Mouse (Mus musculus): ENCODE results near the gene Nfatc4. TPM values are rescaled to one million over a fixed set of nuclear protein-coding genes. Genes with fewer than 3 reads are reported as not detected.

The Nfatc4 gene
- polyA plus RNA-seq, 1 experiment from 2014 or later = 35.8 TPM

DNA sequence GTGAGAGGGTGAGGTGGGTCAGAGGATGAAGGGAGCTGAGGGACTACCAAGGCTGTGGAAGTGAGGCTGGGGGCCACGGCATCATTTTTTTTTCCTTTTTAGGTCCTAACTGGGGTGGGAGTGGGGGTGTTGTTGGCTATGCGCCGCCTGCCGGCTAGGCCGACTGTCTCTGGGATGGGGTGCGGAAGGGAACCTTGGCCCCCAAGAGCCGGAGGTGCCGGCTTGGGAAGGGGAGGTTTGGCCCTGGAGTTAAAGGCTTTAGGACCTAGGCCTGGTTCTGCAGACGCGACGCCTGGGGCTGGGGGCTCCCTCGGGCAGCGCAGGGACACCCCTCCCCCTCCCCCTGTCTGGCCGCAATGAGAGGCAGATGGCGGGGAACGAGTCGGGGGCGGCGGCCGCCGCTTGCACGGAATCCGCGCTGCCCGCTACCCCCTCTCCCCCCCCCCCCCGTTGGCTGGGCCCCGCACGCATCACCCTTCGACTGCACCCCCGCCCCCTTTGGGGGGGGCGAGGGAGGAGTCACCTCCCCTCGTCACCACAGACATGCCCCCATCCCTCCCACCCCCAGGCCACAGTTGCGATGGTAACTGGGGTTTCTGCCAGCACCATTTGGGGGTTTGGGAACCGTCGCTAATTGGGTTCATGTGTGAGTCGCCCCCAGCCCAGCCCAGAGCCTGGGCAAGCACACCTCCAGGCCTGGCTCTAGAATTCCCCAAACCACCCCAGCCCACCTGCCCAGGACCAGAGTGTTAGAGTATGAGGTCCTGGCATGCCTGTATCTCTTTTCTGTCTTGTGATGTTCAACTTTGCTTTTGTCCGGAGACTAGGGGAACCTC lies 2.5 kb downstream of the Nfatc4 start:
- Histone ChIP-seq H3K36me3 (peaks cover 19% of the 10 kb centered on the region), H3K9me3 (no peaks in the 10 kb centered on the region), H3K4me3 (peak overlapping the region; percentile 75), H3K4me1 (peaks cover 62% of the 10 kb centered on the region), H3K27ac (peak overlapping the region; percentile 94), H3K27me3 (ENCODE audit: insufficient read depth, poor library complexity, severe bottlenecking) (peaks cover 33% of the 10 kb centered on the region)
- DNase-seq (ENCODE audit: low spot score) = no peak
- WGBS = under 1% methylated on average over 19 of the region's 37 CpGs

DNA sequence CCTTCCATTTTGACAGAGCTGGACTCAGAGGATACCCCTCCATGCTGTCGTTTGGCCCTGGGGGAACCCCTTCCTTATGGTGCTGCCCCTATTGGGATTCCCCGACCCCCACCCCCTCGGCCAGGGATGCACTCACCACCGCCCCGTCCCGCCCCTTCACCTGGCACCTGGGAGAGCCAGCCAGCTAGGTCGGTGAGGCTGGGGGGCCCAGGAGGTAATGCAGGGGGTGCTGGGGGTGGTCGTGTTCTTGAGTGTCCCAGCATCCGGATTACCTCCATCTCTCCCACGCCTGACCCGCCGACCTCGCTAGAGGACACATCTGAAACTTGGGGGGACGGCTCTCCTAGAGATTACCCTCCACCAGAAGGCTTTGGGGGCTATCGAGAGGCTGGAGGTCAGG lies 3.2 kb downstream of the Nfatc4 start:
- 2% methylated on average over 15 of the region's 15 CpGs for WGBS
- H3K4me3 ChIP-seq = peak overlapping the region; percentile 75
- no peaks in the 10 kb centered on the region for H3K9me3 ChIP-seq
- H3K36me3 ChIP-seq = peaks cover 26% of the 10 kb centered on the region
- H3K4me1 ChIP-seq = peaks cover 62% of the 10 kb centered on the region
- H3K27me3 ChIP-seq (ENCODE audit: insufficient read depth, poor library complexity, severe bottlenecking) = peaks cover 34% of the 10 kb centered on the region
- peak overlapping the region; percentile 94 for H3K27ac ChIP-seq
- DNase-seq (ENCODE audit: low spot score) = no peak

GRCm38 (mm10) chr14:55826551-55827340 lies 3.8 kb downstream of the Nfatc4 start:
- peaks cover 34% of the 10 kb centered on the region for H3K27me3 ChIP-seq (ENCODE audit: insufficient read depth, poor library complexity, severe bottlenecking)
- H3K4me1 ChIP-seq = peaks cover 62% of the 10 kb centered on the region
- peak overlapping the region; percentile 94 for H3K27ac ChIP-seq
- 12% methylated on average over 41 of the region's 41 CpGs for WGBS
- DNase-seq (ENCODE audit: low spot score) = no peak
- peak overlapping the region; percentile 75 for H3K4me3 ChIP-seq
- peaks cover 29% of the 10 kb centered on the region for H3K36me3 ChIP-seq
- no peaks in the 10 kb centered on the region for H3K9me3 ChIP-seq

GRCm38 (mm10) chr14:55828716-55829263 lies 5.8 kb downstream of the Nfatc4 start:
- 0 out of 2 replicates have a peak overlapping the region, but pooled peaks have one; percentile 5 for H3K4me3 ChIP-seq
- H3K27ac ChIP-seq = peak overlapping the region; percentile 52; the same call in 1 of the 2 replicates
- H3K9me3 ChIP-seq = no peaks in the 10 kb centered on the region
- H3K27me3 ChIP-seq (ENCODE audit: insufficient read depth, poor library complexity, severe bottlenecking) = peaks cover 41% of the 10 kb centered on the region
- 41% methylated on average over 3 of the region's 3 CpGs for WGBS
- no peak for DNase-seq (ENCODE audit: low spot score)
- H3K4me1 ChIP-seq = peaks cover 59% of the 10 kb centered on the region
- H3K36me3 ChIP-seq = peaks cover 36% of the 10 kb centered on the region

GRCm38 (mm10) chr14:55829854-55830253 lies 6.9 kb downstream of the Nfatc4 start:
- no peaks in the 10 kb centered on the region for H3K9me3 ChIP-seq
- no peak overlapping the region for H3K4me3 ChIP-seq
- no peak overlapping the region for H3K27ac ChIP-seq
- H3K27me3 ChIP-seq (ENCODE audit: insufficient read depth, poor library complexity, severe bottlenecking) = peaks cover 41% of the 10 kb centered on the region
- H3K36me3 ChIP-seq = peaks cover 34% of the 10 kb centered on the region
- peaks cover 55% of the 10 kb centered on the region for H3K4me1 ChIP-seq
- DNase-seq (ENCODE audit: low spot score) = no peak
- WGBS = 88% methylated on average over 16 of the region's 16 CpGs

- Histone ChIP-seq H3K27ac (no peak overlapping the region), H3K27me3 (ENCODE audit: insufficient read depth, poor library complexity, severe bottlenecking) (peaks cover 41% of the 10 kb centered on the region), H3K9me3 (no peaks in the 10 kb centered on the region), H3K36me3 (peaks cover 34% of the 10 kb centered on the region), H3K4me1 (peaks cover 55% of the 10 kb centered on the region), H3K4me3 (no peak overlapping the region)
- WGBS = 80% methylated on average over 4 of the region's 4 CpGs
- DNase-seq (ENCODE audit: low spot score) = no peak
Measured at GRCm38 (mm10) chr14:55830331-55830730, 7.4 kb downstream of the Nfatc4 start.

DNA sequence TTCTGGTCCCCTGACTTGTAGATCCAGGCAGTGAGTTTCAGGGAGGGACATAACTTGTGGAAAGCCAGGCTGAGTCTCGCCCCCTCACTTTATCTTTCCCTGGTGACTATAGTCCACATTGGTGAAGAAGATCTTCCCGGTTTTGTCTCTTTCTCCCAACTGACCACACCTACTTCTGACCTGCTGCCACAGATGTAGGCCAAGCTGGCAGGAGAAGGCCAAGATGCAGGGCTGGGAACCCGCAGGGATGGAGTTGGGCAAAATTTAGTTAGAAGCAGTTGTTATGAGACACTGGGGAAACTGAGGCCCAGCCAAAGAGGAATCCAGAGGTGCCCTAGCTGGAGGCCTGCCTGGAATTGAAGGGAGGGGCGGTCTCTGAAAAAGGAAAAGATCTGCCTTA lies 10.2 kb downstream of the Nfatc4 start:
- H3K27me3 ChIP-seq (ENCODE audit: insufficient read depth, poor library complexity, severe bottlenecking) = peaks cover 13% of the 10 kb centered on the region; the same call in 1 of the 2 replicates
- H3K4me1 ChIP-seq = peaks cover 38% of the 10 kb centered on the region
- no peak overlapping the region for H3K4me3 ChIP-seq
- no peaks in the 10 kb centered on the region for H3K9me3 ChIP-seq
- peaks cover 34% of the 10 kb centered on the region for H3K36me3 ChIP-seq
- WGBS = 77% methylated on average over 4 of the region's 4 CpGs
- DNase-seq (ENCODE audit: low spot score) = no peak
- no peak overlapping the region for H3K27ac ChIP-seq

- Histone ChIP-seq H3K9me3 (no peaks in the 10 kb centered on the region), H3K4me1 (peaks cover 22% of the 10 kb centered on the region), H3K4me3 (0 out of 2 replicates have a peak overlapping the region, but pooled peaks have one; percentile 1), H3K36me3 (peaks cover 21% of the 10 kb centered on the region), H3K27ac (0 out of 2 replicates have a peak overlapping the region, but pooled peaks have one; percentile 10), H3K27me3 (ENCODE audit: insufficient read depth, poor library complexity, severe bottlenecking) (peaks cover 12% of the 10 kb centered on the region; the same call in 1 of the 2 replicates)
- 75% methylated on average over 5 of the region's 5 CpGs for WGBS
- no peak for DNase-seq (ENCODE audit: low spot score)
Measured at GRCm38 (mm10) chr14:55834808-55835533, 12.0 kb downstream of the Nfatc4 start.

DNA sequence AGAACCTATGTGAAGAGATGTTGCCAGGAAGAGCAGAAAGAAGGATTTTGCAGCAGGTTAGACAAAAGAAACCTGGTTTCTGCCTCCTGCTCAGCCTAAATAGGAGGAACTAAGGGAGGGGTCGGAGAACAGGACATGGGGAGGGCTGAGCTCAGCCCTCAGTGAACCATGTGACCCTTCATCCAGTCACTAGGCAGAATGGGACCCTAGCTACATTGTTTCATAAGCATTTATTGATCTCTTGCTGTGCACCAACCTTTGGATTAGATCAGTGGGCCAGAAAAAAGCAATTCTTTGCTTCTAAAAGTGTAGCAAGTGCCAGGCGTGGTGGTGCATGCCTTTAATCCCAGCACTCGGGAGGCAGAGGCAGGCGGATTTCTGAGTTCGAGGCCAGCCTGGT lies 15.4 kb downstream of the Nfatc4 start:
- no peaks in the 10 kb centered on the region for H3K9me3 ChIP-seq
- no peaks in the 10 kb centered on the region for H3K36me3 ChIP-seq
- no peaks in the 10 kb centered on the region for H3K27me3 ChIP-seq (ENCODE audit: insufficient read depth, poor library complexity, severe bottlenecking)
- no peak overlapping the region for H3K4me3 ChIP-seq
- DNase-seq (ENCODE audit: low spot score) = no peak
- H3K27ac ChIP-seq = no peak overlapping the region
- WGBS = 84% methylated on average over 5 of the region's 5 CpGs
- peaks cover 13% of the 10 kb centered on the region for H3K4me1 ChIP-seq

DNA sequence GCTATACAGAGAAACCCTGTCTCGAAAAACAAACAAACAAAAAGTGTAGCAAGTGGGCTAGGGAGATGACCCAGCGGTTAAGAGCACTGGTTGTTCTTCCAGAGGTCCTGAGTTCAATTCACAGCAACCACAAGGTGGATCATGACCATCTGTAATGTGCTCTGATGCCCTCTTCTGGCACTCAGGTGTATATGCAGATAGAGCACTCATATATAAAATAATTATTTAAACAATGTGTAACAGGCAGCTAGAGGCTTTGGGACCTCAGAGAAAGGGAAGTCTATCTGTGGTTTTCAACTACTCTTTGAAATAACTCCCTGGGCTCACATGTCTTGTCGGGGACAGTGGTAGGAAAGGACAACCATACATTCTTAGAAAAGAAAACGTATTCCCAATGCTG lies 15.8 kb downstream of the Nfatc4 start:
- Histone ChIP-seq H3K27me3 (ENCODE audit: insufficient read depth, poor library complexity, severe bottlenecking) (no peaks in the 10 kb centered on the region), H3K4me3 (no peak overlapping the region), H3K9me3 (no peaks in the 10 kb centered on the region), H3K4me1 (peaks cover 13% of the 10 kb centered on the region), H3K36me3 (no peaks in the 10 kb centered on the region), H3K27ac (no peak overlapping the region)
- DNase-seq (ENCODE audit: low spot score) = no peak
- WGBS = 86% methylated on average over 4 of the region's 4 CpGs

DNA sequence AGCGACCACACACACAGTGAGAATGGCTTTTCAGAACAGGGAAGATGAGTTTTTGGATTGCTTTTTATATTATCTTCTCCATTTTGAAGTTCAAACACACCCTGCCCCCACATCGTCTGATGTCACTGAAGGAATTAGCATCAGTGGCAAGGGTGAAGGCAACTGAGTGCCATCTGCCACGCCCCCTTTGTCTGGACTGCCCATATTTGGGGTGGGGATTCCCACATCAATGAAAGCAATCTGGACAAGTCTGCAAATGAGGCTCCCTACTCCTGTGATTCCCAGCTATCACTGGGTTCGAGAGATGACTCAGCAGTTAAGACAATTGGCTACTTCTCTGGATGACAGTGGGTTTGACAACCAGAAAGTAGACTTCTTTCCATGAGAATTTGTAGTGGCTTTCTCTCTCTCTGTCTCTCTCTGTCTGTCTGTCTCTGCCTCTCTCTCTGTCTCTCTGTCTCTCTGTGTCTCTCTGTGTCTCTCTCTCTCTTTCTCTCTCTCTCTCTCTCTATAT lies 18.0 kb downstream of the Nfatc4 start:
- no peak overlapping the region for H3K4me3 ChIP-seq
- H3K9me3 ChIP-seq = no peaks in the 10 kb centered on the region
- whole genome bisulfite sequencing = 64% methylated on average over 4 of the region's 4 CpGs
- H3K27ac ChIP-seq = no peak overlapping the region
- H3K27me3 ChIP-seq (ENCODE audit: insufficient read depth, poor library complexity, severe bottlenecking) = no peaks in the 10 kb centered on the region
- 0 out of 2 replicates have a peak, but pooled peaks cover 1% of the 10 kb centered on the region for H3K4me1 ChIP-seq
- DNase-seq (ENCODE audit: low spot score) = no peak
- H3K36me3 ChIP-seq = no peaks in the 10 kb centered on the region

DNA sequence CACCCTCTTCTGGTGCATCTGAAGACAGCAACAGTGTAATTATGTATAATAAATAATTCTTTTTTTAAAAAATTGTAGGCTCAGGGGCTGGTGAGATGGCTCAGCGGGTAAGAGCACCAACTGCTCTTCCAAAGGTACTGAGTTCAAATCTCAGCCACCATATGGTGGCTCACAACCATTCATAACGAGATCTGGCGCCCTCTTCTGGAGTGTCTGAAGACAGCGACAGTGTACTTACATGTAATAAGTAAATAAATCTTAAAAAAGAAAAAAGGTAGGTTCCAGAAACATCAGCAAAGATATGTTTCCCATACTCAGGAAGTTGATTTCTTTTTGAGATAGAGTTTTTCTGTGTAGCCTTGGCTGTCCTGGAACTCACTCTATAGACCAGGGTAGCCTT lies 19.9 kb downstream of the Nfatc4 start:
- Histone ChIP-seq H3K4me3 (no peak overlapping the region), H3K36me3 (no peaks in the 10 kb centered on the region), H3K27me3 (ENCODE audit: insufficient read depth, poor library complexity, severe bottlenecking) (no peaks in the 10 kb centered on the region), H3K27ac (no peak overlapping the region), H3K9me3 (no peaks in the 10 kb centered on the region), H3K4me1 (peaks cover 11% of the 10 kb centered on the region)
- DNase-seq (ENCODE audit: low spot score) = no peak
- WGBS = 79% methylated on average over 4 of the region's 4 CpGs

Data from heart, embryonic 10.5 days (tissue).